Mouse (Mus musculus) embryo, embryonic 11 days (tissue): ENCODE results near the gene Pde2a.

Experiments
- DNase-seq: peaks from one replicate; pipeline ENCODE4 v3.0.0-alpha.2; 2015

Gene Pde2a

DNA sequence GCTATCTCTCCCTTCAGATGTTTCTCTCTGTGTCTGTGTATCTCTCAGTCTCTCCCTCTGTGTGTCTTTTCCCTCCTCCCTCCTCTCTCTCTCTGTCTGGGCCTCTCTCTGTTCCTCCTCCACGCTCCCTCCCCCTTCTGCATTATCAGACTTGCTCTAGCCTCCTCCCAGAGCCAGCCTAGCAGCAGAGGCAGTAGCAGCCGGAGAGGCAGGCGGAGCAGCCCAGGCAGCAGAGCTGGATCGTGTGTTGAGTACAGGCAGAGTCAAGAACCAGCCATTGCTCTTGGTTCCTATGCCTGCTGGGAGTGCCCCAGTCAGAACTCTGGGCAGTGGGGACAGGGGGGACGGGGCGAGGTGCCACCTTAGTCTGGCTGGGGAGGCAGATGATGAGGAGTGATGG, at the start of gene Pde2a:
Gene Pde2a (plus strand): TSS at position 163 of the 400 bp plus-strand sequence.
- no peak for DNase-seq

GRCm38 (mm10) chr7:101373082-101373481, 48.4 kb upstream of the Pde2a start:
- no peak for DNase-seq

GRCm38 (mm10) chr7:101374155-101374554, 47.3 kb upstream of the Pde2a start:
- DNase-seq = peak; percentile 74

DNA sequence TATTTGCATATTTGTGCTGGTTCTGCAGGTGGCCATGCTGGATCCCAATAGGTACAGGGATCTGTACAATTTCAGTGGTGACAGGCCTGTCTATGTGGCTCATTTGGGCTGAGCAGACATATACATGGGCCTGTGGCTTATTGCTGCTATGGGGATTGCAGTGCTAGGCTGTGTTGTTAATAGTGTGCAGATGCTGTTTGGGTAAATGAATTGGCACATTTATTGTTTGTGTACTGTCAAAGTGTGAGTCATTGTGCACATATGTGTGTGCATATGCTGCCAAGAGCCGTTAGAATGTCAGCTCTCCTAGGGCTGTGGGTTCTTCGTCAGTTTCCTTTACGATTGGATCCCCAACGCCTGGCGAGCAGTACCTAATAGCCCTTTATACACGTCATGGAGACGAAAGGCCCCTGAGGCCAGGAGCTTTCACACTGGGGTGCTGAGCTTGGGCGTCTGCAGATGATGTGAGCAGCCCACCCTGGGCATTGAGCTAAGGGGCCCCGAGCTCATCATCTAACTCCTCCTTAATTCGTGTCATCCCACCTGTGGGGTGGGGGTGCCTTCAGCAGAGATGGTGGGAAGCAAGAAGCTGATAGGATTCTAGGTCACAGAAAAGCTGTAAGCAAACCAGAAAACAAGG, 44.7 kb upstream of the Pde2a start:
- no peak for DNase-seq

GRCm38 (mm10) chr7:101377741-101378262, 43.7 kb upstream of the Pde2a start:
- DNase-seq = peak; percentile 58

- DNase-seq = no peak
Measured at GRCm38 (mm10) chr7:101378285-101378684, 43.2 kb upstream of the Pde2a start.

GRCm38 (mm10) chr7:101378796-101379465, 42.6 kb upstream of the Pde2a start:
- no peak for DNase-seq

DNA sequence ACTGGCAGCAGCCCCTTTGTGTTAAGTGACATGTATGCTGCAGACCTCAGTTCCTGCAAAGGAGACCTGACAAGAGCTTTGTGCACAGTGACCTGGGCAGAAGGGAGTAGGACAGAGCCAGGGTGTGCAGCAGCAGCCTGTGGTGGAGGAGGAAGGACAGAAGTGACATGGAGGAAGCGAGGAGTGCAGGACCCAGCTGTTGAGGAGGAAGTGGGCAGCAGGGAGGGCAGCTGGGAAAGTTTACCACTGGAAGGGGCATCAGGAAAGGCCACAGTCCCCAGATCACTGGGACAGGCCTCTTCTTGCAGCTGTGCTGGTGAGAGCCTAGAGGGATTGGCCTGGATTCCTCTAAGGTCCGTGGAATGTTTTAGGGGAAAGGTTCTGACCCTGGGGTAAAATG, 41.8 kb upstream of the Pde2a start:
- DNase-seq = no peak

DNA sequence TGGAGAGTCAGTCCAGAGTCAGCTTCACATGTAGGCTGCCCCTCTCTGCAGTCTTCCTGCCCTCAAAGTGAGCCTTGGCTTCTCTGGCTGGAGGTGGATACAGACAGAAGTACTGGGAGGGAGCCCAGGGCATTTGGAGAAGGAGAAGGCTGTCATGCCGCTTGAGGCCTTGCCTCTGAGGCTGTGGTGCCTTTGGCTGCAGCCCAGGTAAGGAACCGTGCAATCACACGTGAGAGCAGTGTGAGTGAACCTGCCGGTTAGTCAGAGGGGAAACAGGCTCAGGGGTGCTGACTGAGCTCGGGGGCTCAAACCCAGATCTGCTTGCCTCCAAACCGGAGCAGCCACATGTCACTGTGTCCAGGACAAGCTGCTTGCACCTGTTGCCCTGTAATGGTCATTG, 40.0 kb upstream of the Pde2a start:
- no peak for DNase-seq

DNA sequence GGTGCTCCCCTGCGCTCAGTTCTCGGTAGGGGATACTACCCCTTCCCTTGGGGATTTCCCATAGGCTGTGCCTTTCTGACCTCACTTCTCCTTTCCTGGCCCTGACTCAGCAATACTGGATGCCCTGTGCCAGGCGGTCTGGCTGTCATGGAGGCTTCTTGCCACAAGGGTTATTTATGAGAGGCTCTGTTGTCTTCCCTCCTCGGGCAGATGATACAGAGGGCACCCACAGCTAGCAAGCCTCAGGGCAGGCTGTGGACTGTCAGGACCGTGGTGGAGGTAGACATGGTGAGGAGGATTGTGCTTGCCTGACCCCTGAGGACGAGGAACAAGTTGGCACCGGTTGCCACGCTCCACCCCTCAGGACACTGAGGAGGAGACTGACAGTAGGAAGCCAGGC, 39.1 kb upstream of the Pde2a start:
- DNase-seq = no peak

- no peak for DNase-seq
Measured at GRCm38 (mm10) chr7:101383756-101384155, 37.7 kb upstream of the Pde2a start.

GRCm38 (mm10) chr7:101384931-101385330, 36.6 kb upstream of the Pde2a start:
- no peak for DNase-seq

DNA sequence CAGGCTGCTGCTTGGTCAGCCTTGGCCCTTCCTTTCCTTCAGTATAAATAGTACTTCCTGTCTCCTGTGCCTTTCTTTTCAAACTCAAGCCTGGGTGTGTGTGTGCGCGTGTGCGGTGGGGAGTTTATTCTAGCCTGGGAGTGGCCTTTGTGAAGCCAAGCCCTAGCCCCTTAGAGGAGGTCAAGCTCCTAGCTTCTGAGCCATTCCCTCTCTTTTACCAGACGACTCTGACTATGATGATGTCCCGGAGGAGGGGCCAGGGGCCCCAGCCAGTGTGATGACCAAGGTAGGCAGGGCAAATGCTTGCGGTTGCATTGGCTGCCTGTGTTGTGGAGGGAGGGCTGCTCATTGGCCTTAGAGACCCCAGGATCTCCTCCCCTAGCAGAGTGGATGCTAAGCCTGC, 36.2 kb upstream of the Pde2a start:
- DNase-seq = peak; percentile 51

GRCm38 (mm10) chr7:101385866-101386452, 35.5 kb upstream of the Pde2a start:
- DNase-seq = no peak

DNA sequence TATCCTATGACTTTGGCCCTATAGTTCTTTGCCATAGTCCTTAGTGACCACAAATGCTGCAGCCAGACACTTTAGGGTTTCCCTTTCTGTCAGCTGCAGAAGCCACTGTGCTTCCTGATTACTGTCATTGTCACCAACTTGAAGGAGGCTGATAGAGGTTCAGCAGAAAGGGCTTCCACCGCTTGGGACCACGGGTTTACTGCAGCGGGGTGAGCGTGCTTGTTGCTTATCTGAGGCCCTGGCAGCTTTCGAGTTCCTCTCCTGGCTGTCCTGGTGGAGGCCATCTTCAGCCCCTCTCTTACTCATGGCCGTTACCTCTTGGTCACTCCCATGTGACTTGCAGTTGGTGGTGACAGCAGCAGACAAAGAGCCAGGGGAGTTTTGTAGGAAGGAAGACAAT, 32.2 kb upstream of the Pde2a start:
- no peak for DNase-seq

DNA sequence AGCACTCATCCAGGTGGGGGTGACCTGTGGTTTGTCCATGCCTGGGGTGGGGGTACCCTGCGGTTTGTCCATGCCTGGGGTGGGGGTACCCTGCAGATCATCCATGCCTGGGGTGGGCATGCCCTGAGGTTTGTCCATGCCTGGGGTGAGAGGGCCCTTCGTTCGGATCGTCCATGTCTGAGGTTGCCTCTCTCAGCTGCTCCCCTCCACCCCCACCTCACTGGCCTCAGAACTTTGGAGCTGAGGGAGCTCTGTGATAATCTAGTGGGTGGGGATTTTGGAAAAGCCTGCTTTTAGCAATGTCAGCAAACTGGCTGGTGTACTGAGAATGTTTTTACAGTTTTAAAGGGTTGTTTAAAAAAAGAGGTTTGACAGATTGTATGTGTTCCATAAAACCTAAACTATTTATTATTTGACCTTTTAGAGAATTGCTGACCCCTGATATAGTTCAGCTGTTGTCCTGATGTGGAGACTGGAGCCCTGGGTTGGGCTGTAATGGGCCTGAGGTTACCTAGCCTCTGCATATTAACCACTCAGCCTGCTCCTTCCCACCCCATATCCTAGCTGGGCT, 29.5 kb upstream of the Pde2a start:
- no peak for DNase-seq

DNA sequence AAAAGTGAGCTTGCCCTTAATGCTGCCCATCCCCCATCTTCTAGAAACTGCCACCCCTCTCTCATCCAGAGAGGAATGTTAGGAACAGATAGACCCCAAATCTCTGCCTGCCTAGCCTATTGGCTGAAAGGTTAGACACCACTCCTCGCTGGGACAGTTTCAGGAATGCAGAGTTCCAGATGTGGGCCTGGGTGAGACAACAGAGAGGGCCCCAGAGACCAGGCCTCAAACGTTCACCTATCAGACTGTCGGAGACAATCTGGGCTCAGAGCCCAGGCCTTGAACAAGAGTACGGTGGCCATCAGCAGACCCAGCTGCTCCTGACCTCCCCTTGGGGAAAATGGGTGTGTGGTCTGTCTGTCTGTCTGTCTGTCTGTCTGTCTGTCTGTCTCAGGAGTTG, 28.5 kb upstream of the Pde2a start:
- no peak for DNase-seq

DNA sequence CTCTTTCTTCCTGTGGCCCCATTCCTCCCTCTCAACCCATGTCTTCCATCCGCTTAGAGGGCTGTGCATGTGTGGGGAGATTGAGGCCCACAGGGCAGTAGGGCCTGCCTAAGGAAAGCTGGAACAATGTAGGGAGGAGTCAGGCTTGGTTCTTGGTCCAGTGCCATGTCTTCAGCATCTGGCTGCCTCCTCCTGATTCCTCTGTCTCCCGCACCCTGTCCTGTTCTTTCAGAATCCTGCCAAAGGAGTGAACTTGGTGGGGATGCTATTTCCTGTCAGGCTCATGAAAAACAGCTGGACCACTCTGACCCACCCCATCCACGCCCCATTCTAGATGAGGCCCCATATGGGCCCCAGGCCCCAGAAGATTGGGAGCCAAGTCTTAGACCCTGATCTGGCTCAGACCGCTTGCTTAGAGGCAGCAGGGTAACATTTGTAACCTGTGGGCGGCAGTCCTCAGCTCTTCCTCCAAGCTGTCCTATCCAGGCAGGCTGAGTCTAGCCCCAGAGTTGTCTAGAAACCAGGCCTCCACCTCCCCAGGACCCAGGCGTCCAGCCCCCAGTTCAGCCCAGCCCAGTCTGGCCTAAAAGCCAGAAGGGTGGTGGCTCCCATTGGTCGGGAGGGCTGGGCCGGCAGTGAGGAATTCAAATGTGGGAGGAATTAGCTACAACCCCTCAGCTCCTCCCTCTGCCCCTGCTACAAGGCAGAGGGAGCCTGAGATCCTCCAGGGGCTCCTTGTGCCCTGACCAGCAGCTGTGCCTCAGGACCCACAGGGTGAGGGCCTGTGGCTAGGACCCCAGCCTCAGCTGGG, 27.6 kb upstream of the Pde2a start:
- peak; percentile 66 for DNase-seq

DNA sequence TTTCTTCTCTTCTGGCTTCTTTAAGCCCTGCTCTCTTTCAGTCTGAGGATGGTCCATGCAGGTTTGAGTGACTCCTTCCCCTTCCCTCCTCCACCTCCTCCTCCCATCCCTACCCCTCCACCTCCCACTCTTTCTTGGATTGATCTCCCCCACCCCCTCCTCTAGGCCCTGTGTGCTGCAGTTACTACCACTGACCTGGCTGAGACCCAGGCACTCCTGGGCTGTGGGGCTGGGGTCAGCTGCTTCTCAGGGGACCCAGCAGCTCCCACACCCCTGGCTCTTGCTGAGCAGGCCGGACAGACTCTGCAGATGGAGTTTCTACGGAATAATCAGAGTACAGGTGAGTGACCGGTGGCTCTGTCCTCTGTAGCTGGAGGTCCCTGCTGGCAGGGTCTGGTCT, 26.9 kb upstream of the Pde2a start:
- DNase-seq = no peak

- no peak for DNase-seq
Measured at GRCm38 (mm10) chr7:101395471-101395870, 26.0 kb upstream of the Pde2a start.

GRCm38 (mm10) chr7:101397175-101397574, 24.3 kb upstream of the Pde2a start:
- no peak for DNase-seq

DNA sequence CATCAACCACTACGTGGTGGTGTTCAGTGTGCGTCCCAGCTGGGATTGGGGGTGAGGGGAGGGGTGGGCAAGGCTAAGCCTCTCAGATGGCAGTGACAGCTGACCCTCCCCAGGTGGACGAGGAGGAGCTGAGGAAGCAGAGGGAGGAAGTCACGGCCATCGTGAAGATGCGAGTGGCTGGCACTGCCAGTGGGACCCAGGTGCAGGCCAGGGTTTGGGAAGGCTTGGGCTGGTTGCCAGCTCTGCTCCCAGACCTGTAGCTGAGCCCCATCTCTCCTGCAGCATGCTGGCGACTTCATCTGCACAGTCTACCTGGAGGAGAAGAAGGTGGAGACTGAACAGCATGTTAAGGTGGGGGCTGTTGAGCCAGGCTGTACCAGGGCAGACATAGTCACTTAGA, 20.0 kb upstream of the Pde2a start:
- DNase-seq = no peak

GRCm38 (mm10) chr7:101403831-101404230, 17.7 kb upstream of the Pde2a start:
- no peak for DNase-seq
